Mouse (Mus musculus): Measurements from ENCODE around the gene Trub1. TPM values are rescaled to one million over a fixed set of nuclear protein-coding genes. Genes with fewer than 3 reads are reported as not detected.

Trub1 gene
- polyA plus RNA-seq, 1 experiment from 2014 or later, result 28.5 TPM

GRCm38 (mm10) chr19:57503144-57503543 lies 50.4 kb downstream of the Trub1 start:
- H3K27ac ChIP-seq, result no peak overlapping the region
- no peaks in the 10 kb centered on the region for H3K36me3 ChIP-seq
- WGBS, result 51% methylated on average over 6 of the region's 6 CpGs
- H3K4me2 ChIP-seq (replicated peaks), result no peak overlapping the region
- no peak overlapping the region for H3K4me3 ChIP-seq
- no peaks in the 10 kb centered on the region for H3K27me3 ChIP-seq
- peaks cover 13% of the 10 kb centered on the region for H3K4me1 ChIP-seq
- no peak for ATAC-seq (ENCODE audit: low FRiP score, low read depth)
- no peak overlapping the region for H3K9ac ChIP-seq
- no peaks in the 10 kb centered on the region for H3K9me3 ChIP-seq

- Histone ChIP-seq H3K9me3 (no peaks in the 10 kb centered on the region), H3K36me3 (no peaks in the 10 kb centered on the region), H3K4me1 (peaks cover 8% of the 10 kb centered on the region), H3K27me3 (no peaks in the 10 kb centered on the region), H3K4me2 (replicated peaks) (no peak overlapping the region), H3K27ac (no peak overlapping the region), H3K4me3 (no peak overlapping the region), H3K9ac (no peak overlapping the region)
- WGBS, result 89% methylated on average over 25 of the region's 25 CpGs
- ATAC-seq (ENCODE audit: low FRiP score, low read depth), result no peak
Measured at GRCm38 (mm10) chr19:57505048-57505932, 52.6 kb downstream of the Trub1 start.

- 40% methylated on average over 5 of the region's 5 CpGs for WGBS
- H3K4me2 ChIP-seq (replicated peaks), result no peak overlapping the region
- H3K4me1 ChIP-seq, result peaks cover 14% of the 10 kb centered on the region
- no peak overlapping the region for H3K27ac ChIP-seq
- H3K36me3 ChIP-seq, result no peaks in the 10 kb centered on the region
- ATAC-seq (ENCODE audit: low FRiP score, low read depth), result no peak
- no peaks in the 10 kb centered on the region for H3K27me3 ChIP-seq
- no peak overlapping the region for H3K9ac ChIP-seq
- no peaks in the 10 kb centered on the region for H3K9me3 ChIP-seq
- H3K4me3 ChIP-seq, result no peak overlapping the region
Measured at GRCm38 (mm10) chr19:57506591-57506990, 53.9 kb downstream of the Trub1 start.

GRCm38 (mm10) chr19:57508261-57508788 lies 55.6 kb downstream of the Trub1 start:
- Histone ChIP-seq H3K4me3 (no peak overlapping the region), H3K27me3 (no peaks in the 10 kb centered on the region), H3K9ac (no peak overlapping the region), H3K4me2 (replicated peaks) (no peak overlapping the region), H3K4me1 (peaks cover 18% of the 10 kb centered on the region), H3K9me3 (no peaks in the 10 kb centered on the region), H3K27ac (no peak overlapping the region), H3K36me3 (no peaks in the 10 kb centered on the region)
- 84% methylated on average over 11 of the region's 11 CpGs for WGBS
- no peak for ATAC-seq (ENCODE audit: low FRiP score, low read depth)

GRCm38 (mm10) chr19:57509758-57510319 lies 57.1 kb downstream of the Trub1 start:
- ATAC-seq (ENCODE audit: low FRiP score, low read depth), result 0 out of 2 replicates have a peak, but pooled peaks have one; percentile 57

GRCm38 (mm10) chr19:57510836-57511235 lies 58.1 kb downstream of the Trub1 start:
- Histone ChIP-seq H3K4me1 (peaks cover 18% of the 10 kb centered on the region), H3K4me3 (no peak overlapping the region), H3K9ac (no peak overlapping the region), H3K36me3 (no peaks in the 10 kb centered on the region), H3K27ac (no peak overlapping the region), H3K27me3 (no peaks in the 10 kb centered on the region), H3K4me2 (replicated peaks) (no peak overlapping the region), H3K9me3 (no peaks in the 10 kb centered on the region)
- no peak for ATAC-seq (ENCODE audit: low FRiP score, low read depth)
- WGBS, result 91% methylated on average over 11 of the region's 11 CpGs

More at GRCm38 (mm10) chr19:57509758-57510319, 57.1 kb downstream of the Trub1 start:
- 35% methylated on average over 14 of the region's 14 CpGs for WGBS
- Histone ChIP-seq H3K36me3 (no peaks in the 10 kb centered on the region), H3K9ac (no peak overlapping the region), H3K4me3 (no peak overlapping the region), H3K27me3 (no peaks in the 10 kb centered on the region), H3K4me2 (replicated peaks) (peak overlapping the region; percentile 21), H3K27ac (peak overlapping the region; percentile 28; the same call in 1 of the 2 replicates), H3K9me3 (no peaks in the 10 kb centered on the region), H3K4me1 (peaks cover 18% of the 10 kb centered on the region)

GRCm38 (mm10) chr19:57513123-57513522 lies 60.4 kb downstream of the Trub1 start:
- H3K27me3 ChIP-seq, result no peaks in the 10 kb centered on the region
- no peaks in the 10 kb centered on the region for H3K9me3 ChIP-seq
- 89% methylated on average over 9 of the region's 9 CpGs for WGBS
- H3K4me1 ChIP-seq, result peaks cover 18% of the 10 kb centered on the region
- no peak overlapping the region for H3K9ac ChIP-seq
- H3K4me2 ChIP-seq (replicated peaks), result no peak overlapping the region
- no peak for ATAC-seq (ENCODE audit: low FRiP score, low read depth)
- H3K27ac ChIP-seq, result no peak overlapping the region
- no peaks in the 10 kb centered on the region for H3K36me3 ChIP-seq
- H3K4me3 ChIP-seq, result no peak overlapping the region

- Histone ChIP-seq H3K4me1 (peaks cover 31% of the 10 kb centered on the region), H3K27me3 (no peaks in the 10 kb centered on the region), H3K4me2 (replicated peaks) (no peak overlapping the region), H3K27ac (no peak overlapping the region), H3K9ac (no peak overlapping the region), H3K9me3 (no peaks in the 10 kb centered on the region), H3K36me3 (no peaks in the 10 kb centered on the region), H3K4me3 (no peak overlapping the region)
- no peak for ATAC-seq (ENCODE audit: low FRiP score, low read depth)
Measured at GRCm38 (mm10) chr19:57521721-57522120, 69.0 kb downstream of the Trub1 start.

- Histone ChIP-seq H3K4me1 (peaks cover 32% of the 10 kb centered on the region), H3K36me3 (no peaks in the 10 kb centered on the region), H3K4me2 (replicated peaks) (peak overlapping the region; percentile 23; the same call in 1 of the 2 replicates), H3K4me3 (no peak overlapping the region), H3K9me3 (no peaks in the 10 kb centered on the region), H3K27ac (no peak overlapping the region), H3K9ac (no peak overlapping the region), H3K27me3 (no peaks in the 10 kb centered on the region)
- 35% methylated on average over 17 of the region's 17 CpGs for WGBS
- no peak for ATAC-seq (ENCODE audit: low FRiP score, low read depth)
Measured at GRCm38 (mm10) chr19:57523363-57523762, 70.7 kb downstream of the Trub1 start.

GRCm38 (mm10) chr19:57525693-57526092 lies 73.0 kb downstream of the Trub1 start:
- no peak for ATAC-seq (ENCODE audit: low FRiP score, low read depth)
- H3K4me2 ChIP-seq (replicated peaks), result no peak overlapping the region
- H3K27ac ChIP-seq, result no peak overlapping the region
- H3K9me3 ChIP-seq, result no peaks in the 10 kb centered on the region
- H3K4me1 ChIP-seq, result peaks cover 32% of the 10 kb centered on the region
- H3K9ac ChIP-seq, result no peak overlapping the region
- no peaks in the 10 kb centered on the region for H3K36me3 ChIP-seq
- H3K27me3 ChIP-seq, result no peaks in the 10 kb centered on the region
- H3K4me3 ChIP-seq, result no peak overlapping the region
- WGBS, result 58% methylated on average over 2 of the region's 2 CpGs

- peaks cover 15% of the 10 kb centered on the region for H3K4me1 ChIP-seq
- 88% methylated on average over 4 of the region's 4 CpGs for WGBS
- H3K36me3 ChIP-seq, result no peaks in the 10 kb centered on the region
- H3K4me3 ChIP-seq, result no peak overlapping the region
- no peak overlapping the region for H3K4me2 ChIP-seq (replicated peaks)
- no peak overlapping the region for H3K27ac ChIP-seq
- no peak overlapping the region for H3K9ac ChIP-seq
- peaks cover 5% of the 10 kb centered on the region; the same call in 1 of the 2 replicates for H3K9me3 ChIP-seq
- no peak for ATAC-seq (ENCODE audit: low FRiP score, low read depth)
- H3K27me3 ChIP-seq, result no peaks in the 10 kb centered on the region
Measured at GRCm38 (mm10) chr19:57530212-57530611, 77.5 kb downstream of the Trub1 start.

- Histone ChIP-seq H3K27me3 (no peaks in the 10 kb centered on the region), H3K4me1 (peaks cover 12% of the 10 kb centered on the region; the same call in 1 of the 2 replicates), H3K9me3 (peaks cover 6% of the 10 kb centered on the region; the same call in 1 of the 2 replicates), H3K9ac (no peak overlapping the region), H3K4me2 (replicated peaks) (no peak overlapping the region), H3K4me3 (no peak overlapping the region), H3K36me3 (no peaks in the 10 kb centered on the region), H3K27ac (no peak overlapping the region)
- ATAC-seq (ENCODE audit: low FRiP score, low read depth), result no peak
- WGBS, result 80% methylated on average over 7 of the region's 7 CpGs
Measured at GRCm38 (mm10) chr19:57534262-57534661, 81.5 kb downstream of the Trub1 start.

Data from limb, embryonic 13.5 days (tissue).